Mouse (Mus musculus) limb, embryonic 11.5 days (tissue): ENCODE measurements at regions not wholly inside any gene's neighbourhood (a gene's known extent, or its start where the extent isn't known, plus 50 kb on each side); places are given as distances from the start of the nearest gene placed in this dataset.

Source experiments
- ATAC-seq: fragments of 200-750 bp; cut with Nextera tagmentation; 2 replicates; pipeline ENCODE4 v1.8.0; 2017; ENCODE audit warnings: low read depth; ENCODE audit not compliant: insufficient number of reproducible peaks, low FRiP score, low TSS enrichment
- DNase-seq: peaks from one replicate; pipeline ENCODE4 v3.0.0-alpha.2; 2015; ENCODE audit warnings: low spot score
- H3K27ac ChIP-seq: fragments of 300-500 bp; sonication (generic); replicated peaks from 2 replicates; pipeline ENCODE4 v1.5.1; 2014; ENCODE audit warnings: low read depth, mild to moderate bottlenecking, low read length
- H3K27me3 ChIP-seq: fragments of 300-500 bp; sonication (generic); 2 replicates; pipeline ENCODE4 v1.6.1; 2014; ENCODE audit warnings: mild to moderate bottlenecking, low read length, mixed read lengths; ENCODE audit not compliant: control insufficient read depth, insufficient read depth
- H3K36me3 ChIP-seq: fragments of 300-500 bp; sonication (generic); 2 replicates; pipeline ENCODE4 v1.6.1; 2014; ENCODE audit warnings: mild to moderate bottlenecking, low read length, moderate library complexity, mixed read lengths; ENCODE audit not compliant: control insufficient read depth, insufficient read depth
- H3K4me1 ChIP-seq: fragments of 300-500 bp; sonication (generic); 2 replicates; pipeline ENCODE4 v1.6.1; 2014; ENCODE audit warnings: low read length, mixed read lengths; ENCODE audit not compliant: control insufficient read depth, insufficient read depth
- H3K4me2 ChIP-seq: fragments of 300-500 bp; sonication (generic); 2 replicates; pipeline ENCODE4 v1.6.1; 2014; ENCODE audit warnings: low read depth, mild to moderate bottlenecking, moderate library complexity; ENCODE audit not compliant: severe bottlenecking
- H3K4me3 ChIP-seq: fragments of 300-500 bp; sonication (generic); 2 replicates; pipeline ENCODE4 v1.5.1; 2014; ENCODE audit warnings: low read depth, low read length
- H3K9ac ChIP-seq: fragments of 300-500 bp; sonication (generic); 2 replicates; pipeline ENCODE4 v1.6.1; 2014; ENCODE audit warnings: mild to moderate bottlenecking, low read length
- H3K9me3 ChIP-seq: fragments of 300-500 bp; sonication (generic); 2 replicates; pipeline ENCODE4 v1.6.1; 2016; ENCODE audit warnings: low read length; ENCODE audit not compliant: control insufficient read depth
- WGBS: fragments of 180-500 bp; shearing (Covaris S2); extraction: QIAGEN DNeasy Blood & Tissue Kit; methylation state at CpG from one replicate; pipeline ENCODE4 v1.1.7; 2014; 5-methylcytosine and 5-hydroxymethylcytosine counted together

DNA sequence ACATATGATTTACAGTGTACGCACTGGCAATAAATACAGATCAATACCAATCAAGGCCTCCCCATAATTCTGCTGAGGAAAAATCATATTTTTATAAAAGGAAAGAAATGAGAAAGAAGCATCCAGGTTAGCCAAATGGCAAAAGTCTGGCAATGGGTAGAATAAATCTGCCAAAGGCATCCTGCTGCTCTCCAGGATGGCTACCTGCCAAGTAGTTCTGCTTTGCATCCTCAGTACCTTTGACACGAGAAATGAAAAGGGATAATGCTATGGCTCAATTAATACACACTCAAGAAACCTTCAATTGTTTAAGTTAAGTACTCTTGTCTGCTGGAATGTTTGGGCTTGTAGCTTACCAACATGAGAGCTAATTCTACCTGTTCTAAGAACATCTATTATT, 451.2 kb upstream of the Marcks start:
- no peak overlapping the region for H3K4me2 ChIP-seq
- H3K4me1 ChIP-seq = no peaks in the 10 kb centered on the region
- H3K27ac ChIP-seq = no peak overlapping the region
- DNase-seq (no peak), ATAC-seq (no peak)
- no peaks in the 10 kb centered on the region for H3K27me3 ChIP-seq
- no peaks in the 10 kb centered on the region for H3K9me3 ChIP-seq
- H3K36me3 ChIP-seq = no peaks in the 10 kb centered on the region
- WGBS = 89% methylated on average over 2 of the region's 2 CpGs
- no peak overlapping the region for H3K4me3 ChIP-seq
- H3K9ac ChIP-seq = no peak overlapping the region

DNA sequence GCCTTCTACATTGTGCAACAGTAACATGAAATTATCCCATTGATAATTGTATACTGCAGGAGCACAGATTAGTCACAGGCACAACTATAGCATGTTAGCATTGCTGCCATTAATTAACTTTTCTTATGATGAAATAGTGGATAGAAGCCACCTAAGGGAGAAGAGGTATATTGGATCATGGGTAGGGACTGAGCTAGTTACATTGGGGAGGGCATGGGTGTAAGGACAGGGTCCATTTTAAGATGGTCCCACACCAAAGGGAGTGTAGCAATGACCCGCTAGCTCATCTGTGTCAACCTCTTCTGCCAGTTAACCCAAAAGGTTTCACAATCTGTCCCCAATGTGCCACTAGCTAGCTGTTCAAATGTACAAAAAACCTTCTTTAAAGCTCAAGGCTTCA, 450.3 kb upstream of the Marcks start:
- Histone ChIP-seq H3K27ac (no peak overlapping the region), H3K4me3 (no peak overlapping the region), H3K36me3 (no peaks in the 10 kb centered on the region), H3K27me3 (no peaks in the 10 kb centered on the region), H3K9ac (no peak overlapping the region), H3K4me2 (no peak overlapping the region), H3K4me1 (no peaks in the 10 kb centered on the region), H3K9me3 (no peaks in the 10 kb centered on the region)
- DNase-seq (no peak), ATAC-seq (no peak)
- WGBS = 85% methylated on average over 1 of the region's 1 CpGs

DNA sequence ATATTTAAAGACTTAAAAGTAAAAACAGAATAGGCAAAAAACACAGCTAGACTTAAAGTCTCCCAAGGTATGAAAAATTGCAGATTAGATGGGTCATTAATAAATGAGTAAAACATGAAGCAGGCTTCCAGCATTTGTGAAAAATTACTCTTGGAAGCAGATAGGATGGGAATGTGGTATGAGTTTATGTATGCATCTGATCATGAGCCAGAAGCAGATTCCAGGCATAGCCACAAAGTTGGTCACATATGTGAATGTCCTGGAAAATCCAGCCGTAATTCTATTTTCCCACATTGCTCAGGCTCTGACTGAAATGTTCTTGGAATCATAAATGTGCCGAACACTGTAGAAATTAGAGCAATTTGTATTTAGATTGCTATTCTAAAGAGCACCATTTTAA, 432.5 kb upstream of the Marcks start:
- ATAC-seq (no peak), DNase-seq (no peak)
- H3K9me3 ChIP-seq = no peaks in the 10 kb centered on the region
- no peaks in the 10 kb centered on the region for H3K4me1 ChIP-seq
- H3K27ac ChIP-seq = no peak overlapping the region
- H3K27me3 ChIP-seq = no peaks in the 10 kb centered on the region
- H3K4me3 ChIP-seq = no peak overlapping the region
- no peaks in the 10 kb centered on the region for H3K36me3 ChIP-seq
- WGBS = 57% methylated on average over 2 of the region's 2 CpGs
- H3K9ac ChIP-seq = no peak overlapping the region
- H3K4me2 ChIP-seq = no peak overlapping the region

DNA sequence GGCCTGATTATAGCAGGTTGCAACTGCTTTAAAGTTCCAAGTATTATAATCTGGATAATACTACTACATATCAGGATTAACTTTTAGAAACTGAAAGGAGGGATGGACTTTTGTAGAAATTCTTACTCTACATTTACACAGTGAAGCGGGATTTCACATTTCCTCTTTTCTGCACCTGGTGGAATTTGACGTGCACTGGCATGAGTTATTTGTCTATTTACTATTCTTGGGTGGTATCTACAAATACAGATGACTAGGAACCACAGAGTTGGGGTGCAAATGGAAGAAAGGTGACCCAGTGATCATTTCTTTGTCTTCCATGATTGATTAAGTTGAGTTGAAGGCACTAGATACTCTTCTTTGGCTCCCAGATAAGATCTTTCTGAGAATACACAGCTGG, 423.0 kb upstream of the Marcks start:
- Histone ChIP-seq H3K4me2 (no peak overlapping the region), H3K9ac (no peak overlapping the region), H3K4me1 (no peaks in the 10 kb centered on the region), H3K9me3 (no peaks in the 10 kb centered on the region), H3K36me3 (no peaks in the 10 kb centered on the region), H3K27me3 (no peaks in the 10 kb centered on the region), H3K27ac (no peak overlapping the region), H3K4me3 (no peak overlapping the region)
- ATAC-seq (no peak), DNase-seq (no peak)
- WGBS = 97% methylated on average over 2 of the region's 2 CpGs

DNA sequence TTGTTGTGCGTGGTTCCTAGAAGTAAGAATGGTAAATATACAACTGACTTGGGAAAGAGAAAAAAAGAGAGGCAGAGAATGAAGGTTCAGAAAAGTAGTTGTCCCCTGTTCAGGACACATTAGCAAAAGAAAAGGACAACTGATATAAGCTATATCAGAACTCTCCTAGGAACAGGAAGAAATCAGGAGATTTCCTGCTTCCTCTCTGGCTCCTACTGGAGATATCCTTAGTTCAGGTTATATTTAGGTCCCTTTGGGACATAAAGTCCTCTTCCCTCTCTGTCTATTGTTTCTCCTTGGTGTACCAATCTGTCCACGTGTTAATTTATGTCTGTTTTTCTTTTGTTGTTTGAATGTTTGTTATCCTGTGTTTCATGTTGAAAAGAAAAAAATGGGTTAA, 410.7 kb upstream of the Marcks start:
- H3K27me3 ChIP-seq = no peaks in the 10 kb centered on the region
- no peak for ATAC-seq
- DNase-seq = no peak

DNA sequence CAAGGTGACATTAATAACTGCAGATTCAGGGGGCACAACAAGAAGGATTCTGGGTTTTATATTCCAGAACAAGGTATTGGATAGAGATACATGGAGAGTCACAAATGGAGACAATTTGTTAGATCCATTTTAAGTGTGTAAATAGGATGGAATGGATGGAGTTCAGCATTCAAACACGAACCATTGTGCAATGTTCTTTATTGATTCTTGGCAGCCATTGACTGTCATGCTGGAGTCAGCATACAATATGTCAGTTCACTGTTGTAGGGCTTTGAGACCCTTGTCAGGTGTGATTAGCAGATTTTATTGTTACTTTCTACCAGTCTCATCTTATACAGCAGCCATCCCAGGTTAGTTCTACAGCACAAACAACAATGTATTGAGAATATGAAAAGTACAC, 402.0 kb upstream of the Marcks start:
- DNase-seq (no peak), ATAC-seq (no peak)
- no peak overlapping the region for H3K9ac ChIP-seq
- no peaks in the 10 kb centered on the region for H3K4me1 ChIP-seq
- H3K27ac ChIP-seq = no peak overlapping the region
- H3K27me3 ChIP-seq = no peaks in the 10 kb centered on the region
- no peak overlapping the region for H3K4me2 ChIP-seq
- no peaks in the 10 kb centered on the region for H3K36me3 ChIP-seq
- WGBS = 79% methylated on average over 1 of the region's 1 CpGs
- no peak overlapping the region for H3K4me3 ChIP-seq
- no peaks in the 10 kb centered on the region for H3K9me3 ChIP-seq

More for the DNA sequence above, 410.7 kb upstream of the Marcks start:
- Histone ChIP-seq H3K9ac (no peak overlapping the region), H3K9me3 (no peaks in the 10 kb centered on the region), H3K4me3 (no peak overlapping the region), H3K27ac (no peak overlapping the region), H3K36me3 (no peaks in the 10 kb centered on the region), H3K4me1 (no peaks in the 10 kb centered on the region), H3K4me2 (no peak overlapping the region)
- WGBS = 94% methylated on average over 2 of the region's 2 CpGs

DNA sequence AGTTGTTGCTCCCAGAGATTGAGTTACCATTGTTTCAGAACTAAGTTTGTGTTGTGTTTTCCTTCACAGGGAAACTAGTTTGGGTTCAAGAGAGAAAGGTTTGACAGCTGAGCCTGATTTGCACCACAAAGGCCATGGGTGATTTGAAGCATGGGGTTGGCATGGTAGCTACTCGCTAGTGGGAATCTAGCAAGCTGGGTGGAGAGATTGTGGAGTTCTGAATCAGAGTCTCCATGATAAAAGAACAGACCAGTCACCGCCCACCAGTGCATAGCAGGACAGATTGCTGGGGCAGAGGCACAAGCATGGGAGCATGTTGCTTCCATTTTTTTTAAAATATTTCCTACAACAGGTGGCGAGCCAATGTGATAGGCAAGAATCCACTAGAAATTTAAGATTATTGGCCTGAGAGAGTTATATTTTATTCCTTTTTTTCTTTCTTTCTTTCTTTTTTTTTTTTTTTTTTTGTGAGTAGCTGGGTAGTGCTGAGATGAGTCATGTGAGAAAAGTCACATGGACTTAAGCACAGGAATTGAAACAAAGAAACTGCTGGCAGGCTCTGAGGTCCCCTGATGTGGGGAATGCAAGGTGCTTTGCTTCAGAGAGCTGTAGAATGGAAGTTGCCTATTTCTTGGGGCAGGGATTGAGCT, 367.4 kb upstream of the Marcks start:
- Histone ChIP-seq H3K27ac (no peak overlapping the region), H3K4me3 (no peak overlapping the region), H3K36me3 (no peaks in the 10 kb centered on the region), H3K4me1 (no peaks in the 10 kb centered on the region), H3K4me2 (no peak overlapping the region), H3K27me3 (no peaks in the 10 kb centered on the region), H3K9me3 (no peaks in the 10 kb centered on the region), H3K9ac (no peak overlapping the region)
- no peak for DNase-seq
- ATAC-seq = no peak
- 90% methylated on average over 3 of the region's 3 CpGs for WGBS

DNA sequence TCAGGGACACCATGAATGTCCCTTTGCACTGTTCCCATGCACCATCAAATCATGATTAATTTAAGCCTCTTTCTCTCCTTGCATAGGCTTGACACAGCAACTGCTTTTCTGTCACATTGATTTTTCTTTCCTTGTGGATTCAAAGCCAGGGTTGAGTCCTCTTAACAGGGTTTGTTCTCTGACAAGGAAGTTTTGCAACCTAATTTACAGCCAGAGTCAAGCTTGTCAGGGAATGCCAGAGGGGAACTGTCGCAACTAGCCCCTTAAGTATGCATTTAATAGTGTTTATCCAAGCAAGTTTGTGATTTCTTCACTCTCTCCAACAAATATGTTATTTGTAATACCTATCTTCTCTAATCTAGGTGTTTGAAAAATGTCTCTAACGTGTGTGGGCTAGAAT, 365.7 kb upstream of the Marcks start:
- H3K4me2 ChIP-seq = no peak overlapping the region
- H3K27ac ChIP-seq = no peak overlapping the region
- no peak overlapping the region for H3K9ac ChIP-seq
- no peak overlapping the region for H3K4me3 ChIP-seq
- DNase-seq (no peak), ATAC-seq (no peak)
- 64% methylated on average over 2 of the region's 2 CpGs for WGBS
- no peaks in the 10 kb centered on the region for H3K27me3 ChIP-seq
- H3K9me3 ChIP-seq = no peaks in the 10 kb centered on the region
- H3K36me3 ChIP-seq = no peaks in the 10 kb centered on the region
- H3K4me1 ChIP-seq = no peaks in the 10 kb centered on the region

DNA sequence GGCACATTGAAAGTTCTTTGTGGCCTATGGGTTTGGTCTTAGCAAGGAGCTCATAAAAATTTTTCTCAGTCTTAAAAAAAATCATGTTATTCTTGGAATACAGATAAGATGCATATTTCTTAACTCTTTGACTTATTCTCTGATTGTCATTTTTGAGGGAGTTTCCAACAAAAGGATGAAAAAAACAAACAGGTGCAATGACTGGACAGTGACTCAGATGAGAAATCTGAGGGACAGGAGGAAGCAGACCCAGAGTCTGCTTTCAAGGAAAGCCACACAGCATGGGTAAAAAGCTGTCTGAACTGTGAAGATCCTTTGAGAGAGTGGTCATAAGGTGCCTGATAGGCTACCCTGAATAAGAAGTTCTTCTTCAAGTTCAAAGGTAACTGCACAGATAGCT, 363.8 kb upstream of the Marcks start:
- H3K9ac ChIP-seq = no peak overlapping the region
- no peak for ATAC-seq
- no peak overlapping the region for H3K4me3 ChIP-seq
- no peaks in the 10 kb centered on the region for H3K27me3 ChIP-seq
- no peak overlapping the region for H3K27ac ChIP-seq
- no peak for DNase-seq
- no peaks in the 10 kb centered on the region for H3K9me3 ChIP-seq
- no peak overlapping the region for H3K4me2 ChIP-seq
- no peaks in the 10 kb centered on the region for H3K36me3 ChIP-seq
- no peaks in the 10 kb centered on the region for H3K4me1 ChIP-seq
